Mouse (Mus musculus): Measurements from ENCODE around the gene Tpcn1. TPM values are rescaled to one million over a fixed set of nuclear protein-coding genes. Genes with fewer than 3 reads are reported as not detected.

The Tpcn1 gene
- polyA plus RNA-seq, 1 experiment from 2014 or later = 24.0 TPM

Other genes with a start within 250 kb of the Tpcn1 start
- gene Lhx5, start 157.0 kb downstream of the Tpcn1 start, polyA plus RNA-seq (2015; fragmentation: Nextera tagmentation; extraction: Ambion mirVana) = not detected in 2 replicates
- 2.0 and 2.3 TPM in 2 replicates for gene Sdsl, start 115.9 kb downstream of the Tpcn1 start, polyA plus RNA-seq (2015; fragmentation: Nextera tagmentation; extraction: Ambion mirVana)
- not detected in 2 replicates for gene Sds, start 112.1 kb downstream of the Tpcn1 start, polyA plus RNA-seq (2015; fragmentation: Nextera tagmentation; extraction: Ambion mirVana)
- gene Plbd2, start 85.0 kb downstream of the Tpcn1 start, polyA plus RNA-seq (2015; fragmentation: Nextera tagmentation; extraction: Ambion mirVana) = 55.9 and 58.8 TPM in 2 replicates
- gene Slc8b1, start 77.5 kb downstream of the Tpcn1 start, polyA plus RNA-seq (2015; fragmentation: Nextera tagmentation; extraction: Ambion mirVana) = 6.1 and 6.9 TPM in 2 replicates
- gene Iqcd, start 343 bp upstream of the Tpcn1 start, polyA plus RNA-seq (2015; fragmentation: Nextera tagmentation; extraction: Ambion mirVana) = 0.68 and 0.69 TPM in 2 replicates
- gene Rita1, start 23.9 kb upstream of the Tpcn1 start, polyA plus RNA-seq (2015; fragmentation: Nextera tagmentation; extraction: Ambion mirVana) = 15.6 and 17.9 TPM in 2 replicates
- gene Ddx54, start 24.1 kb upstream of the Tpcn1 start, polyA plus RNA-seq (2015; fragmentation: Nextera tagmentation; extraction: Ambion mirVana) = 46.5 and 47.2 TPM in 2 replicates
- gene Cfap73, start 45.6 kb upstream of the Tpcn1 start, polyA plus RNA-seq (2015; fragmentation: Nextera tagmentation; extraction: Ambion mirVana) = not detected in 2 replicates
- 0.70 and 0.78 TPM in 2 replicates for gene Rasal1, start 60.1 kb upstream of the Tpcn1 start, polyA plus RNA-seq (2015; fragmentation: Nextera tagmentation; extraction: Ambion mirVana)
- 5.1 and 5.6 TPM in 2 replicates for gene Dtx1, start 123.3 kb upstream of the Tpcn1 start, polyA plus RNA-seq (2015; fragmentation: Nextera tagmentation; extraction: Ambion mirVana)
- 0.22 TPM in 2 replicates for gene Oas2, start 161.2 kb upstream of the Tpcn1 start, polyA plus RNA-seq (2015; fragmentation: Nextera tagmentation; extraction: Ambion mirVana)
- gene Oas3, start 189.0 kb upstream of the Tpcn1 start, polyA plus RNA-seq (2015; fragmentation: Nextera tagmentation; extraction: Ambion mirVana) = 0.18 and 0.20 TPM in 2 replicates
- gene Oas1e, start 206.9 kb upstream of the Tpcn1 start, polyA plus RNA-seq (2015; fragmentation: Nextera tagmentation; extraction: Ambion mirVana) = not detected in 2 replicates
- gene Oas1c, start 223.8 kb upstream of the Tpcn1 start, polyA plus RNA-seq (2015; fragmentation: Nextera tagmentation; extraction: Ambion mirVana) = 0.24 and 0.37 TPM in 2 replicates

All from limb, embryonic 13.5 days (tissue).